Mouse (Mus musculus) left cerebral cortex, postnatal 10 days (tissue): ENCODE measurements at regions not wholly inside any gene's neighbourhood (a gene's known extent, or its start where the extent isn't known, plus 50 kb on each side); places are given as distances from the start of the nearest gene placed in this dataset.
A peak's percentile ranks its signal among the peaks of the same experiment; 100 is the strongest.

Experiments used
- DNase-seq, 2 experiments: peaks; one replicate each; pipeline ENCODE4 v3.0.0; 2021 to 2022; ENCODE audit warnings: low spot score in 2 of 2, mixed read lengths in 1 of 2; ENCODE audit errors: extremely low spot score in 1 of 2
- intact Hi-C: fragments of 180-260 bp; cut with DNase I; formaldehyde crosslinking; loops from one replicate; pipeline ENCODE4 v1.15.1; 2025

- no peak for DNase-seq
- intact Hi-C loops, result no loop called here
Measured at GRCm38 (mm10) chr10:111111020-111111419, 53.5 kb upstream of the Osbpl8 start.

DNA sequence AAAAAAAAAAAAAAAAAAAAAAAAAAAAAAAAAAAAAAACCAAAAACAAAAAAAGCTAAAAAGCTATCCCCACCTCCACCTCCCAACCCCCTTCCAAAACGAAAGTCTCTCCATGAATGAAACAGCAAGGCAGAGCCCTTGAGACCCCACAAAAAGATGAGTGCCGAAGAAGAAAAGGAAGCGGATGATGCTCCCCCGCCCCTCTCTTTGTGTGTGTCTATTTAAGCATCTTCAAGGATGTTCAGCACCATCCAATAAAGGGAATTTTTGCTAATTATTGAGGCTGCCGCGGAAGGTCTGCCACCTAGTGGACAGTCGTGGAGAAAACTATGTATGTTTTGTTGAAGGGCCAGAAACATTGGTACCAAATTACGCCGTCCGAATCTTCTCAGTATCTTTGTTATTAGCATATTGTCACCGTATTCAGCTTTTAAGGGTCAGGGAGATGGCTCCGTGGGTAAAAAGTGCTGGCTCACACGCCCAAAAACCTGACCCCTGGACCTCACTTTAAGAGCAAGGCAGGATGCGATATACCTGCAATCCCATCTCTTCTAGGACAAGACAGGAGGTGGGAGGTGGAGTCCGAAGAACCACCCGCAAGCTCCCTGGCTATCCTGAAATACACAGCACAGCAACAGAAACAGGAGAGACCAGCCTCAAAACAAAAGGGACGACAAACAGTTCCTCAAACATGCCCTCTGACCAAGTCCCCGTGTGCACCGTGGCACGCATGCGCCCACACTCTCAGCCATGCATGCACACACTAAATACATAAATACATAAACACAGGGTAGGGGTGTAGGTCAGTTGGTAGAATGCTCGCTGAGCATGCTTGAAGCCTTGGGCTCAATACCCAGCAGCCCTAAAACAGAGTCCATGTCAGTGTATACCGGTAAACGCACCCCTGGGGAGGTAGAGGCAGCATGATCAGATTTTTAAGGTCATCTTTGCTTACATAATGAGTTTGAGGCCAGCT is 55.6 kb upstream of the Osbpl8 start:
- DNase-seq, result peak; percentile 55 to 66
- intact Hi-C loops, result no loop called here

- intact Hi-C loops, result no loop called here
- no peak for DNase-seq
Measured at GRCm38 (mm10) chr10:111107852-111108251, 56.7 kb upstream of the Osbpl8 start.

- intact Hi-C loops, result no loop called here
- peak; percentile 36 to 69 for DNase-seq
Measured at GRCm38 (mm10) chr10:111107387-111107786, 57.2 kb upstream of the Osbpl8 start.

DNA sequence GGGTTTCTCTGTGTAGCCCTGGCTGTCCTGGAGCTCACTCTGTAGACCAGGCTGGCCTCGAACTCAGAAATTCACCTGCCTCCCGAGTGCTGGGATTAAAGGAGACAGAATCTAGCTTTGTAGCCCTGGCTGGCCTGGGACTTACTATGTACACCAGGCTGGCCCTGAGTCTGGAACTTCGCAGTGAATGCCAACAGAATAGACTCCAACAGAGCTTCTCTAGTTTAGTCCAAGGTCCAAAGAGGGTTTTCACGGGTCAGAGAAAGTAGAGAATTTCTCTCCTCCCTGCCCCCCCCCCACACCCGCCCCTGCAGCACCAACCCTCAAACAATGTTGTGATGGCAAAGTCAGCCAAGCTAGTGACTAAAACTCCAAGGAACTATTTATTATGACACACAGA is 58.1 kb upstream of the Osbpl8 start:
- intact Hi-C loops, result no loop called here
- no peak for DNase-seq

DNA sequence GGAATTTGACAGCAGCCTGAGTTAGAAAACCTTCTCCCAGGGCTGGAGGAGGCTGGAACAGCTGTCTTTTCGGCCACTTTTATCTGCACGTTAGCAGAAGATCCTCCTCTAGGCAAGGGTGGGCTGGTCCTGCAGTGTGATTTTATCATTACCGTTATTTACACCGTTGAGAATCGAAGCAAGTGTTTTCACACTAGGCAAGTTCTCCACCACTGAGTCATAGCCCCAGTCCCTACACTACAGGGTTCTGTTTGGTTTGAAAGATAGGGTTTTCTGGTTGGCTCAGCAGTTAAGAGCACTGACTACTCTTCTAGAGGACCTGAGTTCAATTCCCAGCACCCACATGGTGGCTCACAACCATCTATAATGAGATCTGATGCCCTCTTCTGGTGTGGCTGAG is 58.9 kb upstream of the Osbpl8 start:
- intact Hi-C loops, result no loop called here

GRCm38 (mm10) chr10:111103512-111103911 is 61.0 kb upstream of the Osbpl8 start:
- no peak for DNase-seq
- intact Hi-C loops, result loop anchor here (5.0 kb wide), 1 partner anchor 111 kb away; no protein-coding TSS in a partner anchor

More for the DNA sequence above, 58.9 kb upstream of the Osbpl8 start:
- DNase-seq, result no peak

DNA sequence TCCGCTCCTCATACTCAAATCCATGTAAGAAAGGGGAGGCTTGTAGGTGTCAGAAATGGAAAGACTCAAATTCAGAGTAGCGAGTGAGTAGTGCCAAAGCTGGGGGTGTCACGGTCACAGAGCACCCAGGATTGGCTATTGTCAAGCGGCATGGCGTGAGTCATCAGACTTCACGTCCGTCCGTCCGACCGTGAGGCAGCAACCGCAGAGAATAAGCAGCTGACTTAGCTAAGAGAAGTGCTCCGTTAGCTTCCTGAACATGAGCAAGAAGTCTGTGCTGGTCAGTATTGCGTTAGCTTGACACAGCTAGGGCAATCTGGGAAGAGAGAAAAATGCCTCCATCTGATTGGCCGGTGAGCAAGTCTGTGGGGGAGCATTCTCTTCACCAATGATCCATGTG is 61.5 kb upstream of the Osbpl8 start:
- intact Hi-C loops, result loop anchor here (5.0 kb wide), 1 partner anchor 111 kb away; no protein-coding TSS in a partner anchor
- peak in 1 of 2 experiments; percentile 33 for DNase-seq

GRCm38 (mm10) chr10:111101901-111102761 is 62.4 kb upstream of the Osbpl8 start:
- intact Hi-C loops, result loop anchor here (2.0 to 5.0 kb wide), 2 partner anchors 110 to 307 kb away; no protein-coding TSS in a partner anchor

GRCm38 (mm10) chr10:111099812-111100464 is 64.6 kb upstream of the Osbpl8 start:
- intact Hi-C loops, result loop anchor here (2.0 to 10.0 kb wide), 3 partner anchors 85 to 305 kb away; partner anchors contain the start of gene Zdhhc17

More at GRCm38 (mm10) chr10:111101901-111102761, 62.4 kb upstream of the Osbpl8 start:
- peak in 1 of 2 experiments; percentile 44 for DNase-seq

GRCm38 (mm10) chr10:111099059-111099811 is 65.3 kb upstream of the Osbpl8 start:
- DNase-seq, result no peak
- intact Hi-C loops, result loop anchor here (10.0 kb wide), 1 partner anchor 84 kb away; the partner anchor contains the start of gene Zdhhc17

More at GRCm38 (mm10) chr10:111099812-111100464, 64.6 kb upstream of the Osbpl8 start:
- peak; percentile 63 to 74 for DNase-seq

- DNase-seq, result no peak
- intact Hi-C loops, result loop anchor here (10.0 kb wide), 1 partner anchor 82 kb away; the partner anchor contains the start of gene Zdhhc17
Measured at GRCm38 (mm10) chr10:111097245-111097644, 67.3 kb upstream of the Osbpl8 start.

- no peak for DNase-seq
- intact Hi-C loops, result loop anchor here (10.0 kb wide), 1 partner anchor 82 kb away; the partner anchor contains the start of gene Zdhhc17
Measured at GRCm38 (mm10) chr10:111096811-111097210, 67.7 kb upstream of the Osbpl8 start.

GRCm38 (mm10) chr10:111094405-111094804 is 70.1 kb upstream of the Osbpl8 start:
- no peak for DNase-seq
- intact Hi-C loops, result loop anchor here (10.0 kb wide), 1 partner anchor 80 kb away; the partner anchor contains the start of gene Zdhhc17

- intact Hi-C loops, result no loop called here
- DNase-seq, result no peak
Measured at GRCm38 (mm10) chr10:111089382-111089781, 75.2 kb upstream of the Osbpl8 start.

DNA sequence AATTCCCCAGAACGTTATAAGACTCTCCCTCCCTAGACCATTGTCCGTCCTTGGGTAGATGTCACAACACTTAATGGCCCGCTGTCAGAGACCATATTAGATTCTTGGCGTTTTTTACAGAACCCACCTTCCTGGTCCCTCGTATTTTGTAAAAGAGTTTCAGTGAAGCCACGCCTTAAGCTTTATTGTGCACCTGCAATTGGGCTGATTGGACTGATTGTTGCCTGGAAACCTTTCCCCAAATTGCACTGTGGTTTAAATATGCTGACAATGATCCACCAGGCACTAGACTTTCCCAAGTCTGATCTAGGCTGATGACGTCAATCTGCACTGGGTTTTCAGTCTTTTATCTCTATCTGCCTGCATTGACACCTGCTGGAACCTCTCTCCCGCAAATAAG is 75.6 kb upstream of the Zdhhc17 start:
- DNase-seq, result no peak
- intact Hi-C loops, result no loop called here

GRCm38 (mm10) chr10:111084267-111084780 is 74.4 kb upstream of the Zdhhc17 start:
- no peak for DNase-seq
- intact Hi-C loops, result no loop called here
